ENCODE assay signal across 8 mouse cellular contexts in the genomic region with DNA sequence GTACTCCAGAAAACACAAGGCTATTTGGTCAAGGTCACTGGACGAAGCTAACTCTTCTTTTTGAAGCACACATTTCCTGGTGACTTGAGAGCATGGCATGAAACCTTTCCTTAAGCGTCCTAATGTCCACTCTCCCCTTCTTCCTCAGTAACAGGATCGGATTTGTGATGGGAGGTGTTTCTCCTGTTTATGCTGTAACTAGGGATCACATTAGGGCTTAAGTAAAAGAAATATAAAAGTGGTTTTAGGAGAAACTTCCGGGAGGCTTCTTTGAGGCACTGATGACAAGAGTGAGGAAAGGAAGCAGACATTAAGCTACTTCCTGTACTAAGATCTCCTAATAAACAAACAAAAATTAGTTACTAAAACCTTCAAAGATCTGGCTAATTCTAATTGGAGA. TPM values are rescaled to one million over a fixed set of nuclear protein-coding genes. Genes with fewer than 3 reads are reported as not detected.
A peak's percentile ranks its signal among the peaks of the same experiment; 100 is the strongest.
DNase-seq lines count a peak whose midpoint lies in the region; ATAC-seq and TF ChIP-seq lines count a peak whose summit lies in the region.

No protein-coding gene starts in this region.

- no peaks in the 10 kb centered on the region for H3K27me3 ChIP-seq in heart, embryonic 12.5 days (replicated peaks)
- no peaks in the 10 kb centered on the region for H3K27me3 ChIP-seq in liver, embryonic 13.5 days

- H3K9ac ChIP-seq in heart, embryonic 12.5 days = peak overlapping the region; percentile 97
- H3K9ac ChIP-seq in liver, embryonic 13.5 days = peak overlapping the region; percentile 82

- H3K4me2 ChIP-seq in heart, embryonic 12.5 days = peak overlapping the region; percentile 76
- peak overlapping the region; percentile 81 for H3K4me2 ChIP-seq in liver, embryonic 13.5 days

- no peak for TF ChIP-seq CTCF in gastrocnemius, adult 2 months (IDR thresholded peaks at IDR 0.05)
- TF ChIP-seq CTCF in bone marrow, adult 2 months (IDR thresholded peaks at IDR 0.05; ENCODE audit: control insufficient read depth, insufficient read depth, low read length) = no peak

- H3K36me3 ChIP-seq in heart, embryonic 12.5 days = no peaks in the 10 kb centered on the region
- H3K36me3 ChIP-seq in liver, embryonic 13.5 days = no peaks in the 10 kb centered on the region

- intact Hi-C loops in gastrocnemius, adult 2 months (cut with DNase I) = loop anchor here (5.0 kb wide), 1 partner anchor 256 kb away; no protein-coding TSS in a partner anchor
- intact Hi-C loops in gastrocnemius, postnatal 36 days (cut with DNase I) = no loop called here

- no peak for ATAC-seq in heart, embryonic 12.5 days (ENCODE audit: insufficient number of reproducible peaks, low FRiP score)
- ATAC-seq in liver, embryonic 13.5 days (ENCODE audit: low read depth) = no peak

- no peak for DNase-seq in gastrocnemius, adult 2 months
- DNase-seq in gastrocnemius, postnatal 36 days = no peak
- DNase-seq in liver, embryonic 13.5 days = no peak
- DNase-seq in spleen, postnatal 14 days (ENCODE audit: low spot score in 2 of 2) = no peak
- DNase-seq in cerebellum, postnatal 36 days = no peak
- DNase-seq in kidney, adult 18-20 months = no peak

- 1% methylated on average over 4 of the region's 4 CpGs for WGBS in bone marrow, adult 2 months
- WGBS in heart, embryonic 12.5 days = 4% methylated on average over 4 of the region's 4 CpGs
- 1% methylated on average over 4 of the region's 4 CpGs for WGBS in liver, embryonic 13.5 days (ENCODE audit: insufficient replicate concordance)

- peak overlapping the region; percentile 94 for H3K4me3 ChIP-seq in gastrocnemius, adult 2 months
- H3K4me3 ChIP-seq in bone marrow, adult 2 months (replicated peaks; ENCODE audit: control insufficient read depth, low read depth, low read length) = peak overlapping the region; percentile 91
- peak overlapping the region; percentile 100 for H3K4me3 ChIP-seq in heart, embryonic 12.5 days
- peak overlapping the region; percentile 90 for H3K4me3 ChIP-seq in liver, embryonic 13.5 days (replicated peaks)

- H3K9me3 ChIP-seq in heart, embryonic 12.5 days (replicated peaks) = no peaks in the 10 kb centered on the region
- no peaks in the 10 kb centered on the region for H3K9me3 ChIP-seq in liver, embryonic 13.5 days (replicated peaks)

- peak overlapping the region; percentile 96 for H3K27ac ChIP-seq in gastrocnemius, adult 2 months
- H3K27ac ChIP-seq in bone marrow, adult 2 months (ENCODE audit: control insufficient read depth, insufficient read depth, low read depth, low read length, poor library complexity) = no peak overlapping the region; the same call in 1 of the 2 replicates
- H3K27ac ChIP-seq in heart, embryonic 12.5 days (ENCODE audit: poor library complexity, severe bottlenecking) = peak overlapping the region; percentile 75
- H3K27ac ChIP-seq in liver, embryonic 13.5 days = peak overlapping the region; percentile 85

- no peak for TF ChIP-seq POLR2A in bone marrow, adult 2 months (IDR thresholded peaks at IDR 0.05; ENCODE audit: borderline replicate concordance, control insufficient read depth, low read depth, low read length)

- 0 out of 2 replicates have a peak, but pooled peaks cover 1% of the 10 kb centered on the region for H3K4me1 ChIP-seq in bone marrow, adult 2 months (ENCODE audit: control insufficient read depth, insufficient read depth, low read length)
- peaks cover 10% of the 10 kb centered on the region for H3K4me1 ChIP-seq in heart, embryonic 12.5 days (replicated peaks)
- H3K4me1 ChIP-seq in liver, embryonic 13.5 days (replicated peaks) = peaks cover 57% of the 10 kb centered on the region

RNA-seq across cellular contexts. Expression of a gene that starts 0.6 kb away (rescaled TPM):
- 10 to 100 TPM; 53.0 to 58.9 TPM for total RNA-seq in gastrocnemius, adult 2 months (2021)
- 10 to 100 TPM; 41.2 to 48.1 TPM for total RNA-seq in gastrocnemius, postnatal 36 days (2021)
- polyA plus RNA-seq in bone marrow, adult 2 months (2011; ENCODE audit: insufficient read depth, insufficient read length, low replicate concordance, missing spikeins) = 11.8 and 20.7 TPM in 2 replicates
- 26.3 and 26.8 TPM in 2 replicates for polyA plus RNA-seq in heart, embryonic 12.5 days (2016; fragmentation: Nextera tagmentation; extraction: Ambion mirVana)
- 19.0 and 19.2 TPM in 2 replicates for polyA plus RNA-seq in liver, embryonic 13.5 days (2015; fragmentation: Nextera tagmentation; extraction: Ambion mirVana)

RNA-seq across cellular contexts. Expression of a gene that starts 9.3 kb away (rescaled TPM):
- 10 to 100 TPM; 19.4 to 20.8 TPM for total RNA-seq in gastrocnemius, adult 2 months (2021)
- total RNA-seq in gastrocnemius, postnatal 36 days (2021) = 10 to 100 TPM; 16.2 to 18.5 TPM
- 22.5 and 26.7 TPM in 2 replicates for polyA plus RNA-seq in bone marrow, adult 2 months (2011; ENCODE audit: insufficient read depth, insufficient read length, low replicate concordance, missing spikeins)
- polyA plus RNA-seq in heart, embryonic 12.5 days (2016; fragmentation: Nextera tagmentation; extraction: Ambion mirVana) = 68.1 and 73.8 TPM in 2 replicates
- 34.0 and 53.5 TPM in 2 replicates for polyA plus RNA-seq in liver, embryonic 13.5 days (2015; fragmentation: Nextera tagmentation; extraction: Ambion mirVana)

RNA-seq across cellular contexts. Expression of a gene that starts 43.1 kb away (rescaled TPM):
- 10 to 100 TPM; 54.7 to 55.2 TPM for total RNA-seq in gastrocnemius, adult 2 months (2021)
- total RNA-seq in gastrocnemius, postnatal 36 days (2021) = 10 to 100 TPM; 49.2 to 54.3 TPM
- 36.3 and 41.8 TPM in 2 replicates for polyA plus RNA-seq in bone marrow, adult 2 months (2011; ENCODE audit: insufficient read depth, insufficient read length, low replicate concordance, missing spikeins)
- 175 and 179 TPM in 2 replicates for polyA plus RNA-seq in heart, embryonic 12.5 days (2016; fragmentation: Nextera tagmentation; extraction: Ambion mirVana)
- polyA plus RNA-seq in liver, embryonic 13.5 days (2015; fragmentation: Nextera tagmentation; extraction: Ambion mirVana) = 101 and 112 TPM in 2 replicates

RNA-seq across cellular contexts. Expression of a gene that starts 51.4 kb away (rescaled TPM):
- 10 to 100 TPM; 50.6 to 52.6 TPM for total RNA-seq in gastrocnemius, adult 2 months (2021)
- 10 to 100 TPM; 37.4 to 45.7 TPM for total RNA-seq in gastrocnemius, postnatal 36 days (2021)
- polyA plus RNA-seq in bone marrow, adult 2 months (2011; ENCODE audit: insufficient read depth, insufficient read length, low replicate concordance, missing spikeins) = 3.6 and 7.7 TPM in 2 replicates
- 16.5 and 17.9 TPM in 2 replicates for polyA plus RNA-seq in heart, embryonic 12.5 days (2016; fragmentation: Nextera tagmentation; extraction: Ambion mirVana)
- 0.50 and 0.52 TPM in 2 replicates for polyA plus RNA-seq in liver, embryonic 13.5 days (2015; fragmentation: Nextera tagmentation; extraction: Ambion mirVana)
